Mouse (Mus musculus) ES-E14 (cell line): ENCODE results near the gene Pcdh8.

Source experiments
- CHD2 ChIP-seq: IDR thresholded peaks from 2 replicates; pipeline ENCODE4 v1.6.1; 2014; ENCODE audit warnings: mild to moderate bottlenecking, low read depth, low read length, inconsistent platforms
- HCFC1 ChIP-seq: IDR thresholded peaks from 2 replicates; pipeline ENCODE4 v1.6.1; 2012; ENCODE audit warnings: low read length, inconsistent platforms, borderline replicate concordance; ENCODE audit not compliant: insufficient read depth
- MAFK ChIP-seq: IDR thresholded peaks from 2 replicates; pipeline ENCODE4 v1.6.1; 2014; ENCODE audit warnings: mild to moderate bottlenecking, low read depth, low read length, inconsistent platforms; ENCODE audit not compliant: insufficient read depth

GRCm38 (mm10) chr14:79769618-79770017 is 1.5 kb downstream of the Pcdh8 start:
- TF ChIP-seq MAFK (no peak), HCFC1 (no peak), CHD2 (no peak)
